ENCODE assay signal across 9 mouse cellular contexts in genomic region chr5:123377120-123377955, GRCm38 (mm10). TPM values are rescaled to one million over a fixed set of nuclear protein-coding genes. Genes with fewer than 3 reads are reported as not detected.
DNase-seq lines count a peak whose midpoint lies in the region; ATAC-seq lines count a peak whose summit lies in the region.
"Had no signal": no experiment of that assay in that cellular context is flagged by ENCODE, and none has a peak within 500 bp of the region (broad histone marks: within the 10 kb centered on the region; RNA-seq: fewer than 3 reads in every experiment).

No protein-coding gene starts in this region.

- H3K36me3 ChIP-seq in heart, embryonic 14.5 days (ENCODE audit: control insufficient read depth, insufficient read depth, low read length), result peaks cover 25% of the 10 kb centered on the region

- H3K4me3 ChIP-seq in heart, embryonic 14.5 days (ENCODE audit: control insufficient read depth in 1 of 2, insufficient read depth in 1 of 2, low read depth in 1 of 2, low read length in 2 of 2), result no peak overlapping the region
- H3K4me3 ChIP-seq: neural tube, embryonic 12.5 days had no signal

- no peaks in the 10 kb centered on the region for H3K27me3 ChIP-seq in heart, embryonic 14.5 days (ENCODE audit: control insufficient read depth, insufficient read depth, low read length)
- H3K27me3 ChIP-seq: neural tube, embryonic 12.5 days had no signal

- H3K27ac ChIP-seq in heart, embryonic 14.5 days (replicated peaks in 1 of 2; ENCODE audit: control insufficient read depth in 1 of 2, insufficient read depth in 1 of 2, low read depth in 2 of 2, low read length in 2 of 2), result peak overlapping the region in 1 of 2 experiments; percentile 67; a peak in 2 of 4 replicates
- H3K27ac ChIP-seq: neural tube, embryonic 12.5 days had no signal

- 50% methylated on average over 15 of the region's 15 CpGs for WGBS in heart, embryonic 14.5 days

- H3K4me1 ChIP-seq in heart, embryonic 14.5 days (ENCODE audit: control insufficient read depth in 2 of 2, insufficient read depth in 2 of 2, low read length in 2 of 2), result peaks cover 24 to 30% of the 10 kb centered on the region in 2 experiments

- DNase-seq in MEL-GATA-1-ER (ENCODE audit: extremely low read depth, low read depth), result peak; percentile 73
- DNase-seq in brain, adult 2 months (ENCODE audit: low read depth, low spot score), result peak; percentile 89
- peak; percentile 78 to 88 for DNase-seq in kidney, postnatal 36 days
- DNase-seq in lung, adult 18-20 months, result peak; percentile 80 to 85
- peak; percentile 75 to 85 for DNase-seq in right cerebral cortex, adult 2 months (ENCODE audit: low spot score in 2 of 2)
- peak; percentile 40 for DNase-seq in yolk sac, embryonic 10.5 days (ENCODE audit: low spot score)

- H3K4me2 ChIP-seq in heart, embryonic 14.5 days (ENCODE audit: low read length), result peak overlapping the region; percentile 18; the same call in 1 of the 2 replicates
- H3K4me2 ChIP-seq: neural tube, embryonic 12.5 days had no signal

- H3K9me3 ChIP-seq in heart, embryonic 14.5 days (ENCODE audit: control insufficient read depth, low read length), result no peaks in the 10 kb centered on the region
- H3K9me3 ChIP-seq: neural tube, embryonic 12.5 days had no signal

- H3K9ac ChIP-seq in heart, embryonic 14.5 days (ENCODE audit: low read length), result no peak overlapping the region
- H3K9ac ChIP-seq: neural tube, embryonic 12.5 days had no signal

- peak; percentile 65; the same call in 1 of the 2 replicates for ATAC-seq in erythroblast, adult 5-6 weeks (replicated peaks; ENCODE audit: low FRiP score, poor library complexity, severe bottlenecking)
- peak; percentile 11; the same call in 1 of the 2 replicates for ATAC-seq in heart, embryonic 14.5 days (ENCODE audit: insufficient number of reproducible peaks, insufficient read depth, low FRiP score, low read depth)

RNA-seq across cellular contexts. Expression of gene Mlxip, which starts 17.3 kb away (rescaled TPM):
- 4.4 and 7.9 TPM in 2 replicates for total RNA-seq in erythroblast, adult 5-6 weeks (2015; ENCODE audit: low replicate concordance)
- 1.5 and 2.5 TPM in 2 replicates for total RNA-seq in erythroblast, adult 5-6 weeks (2017; ENCODE audit: low replicate concordance)
- polyA plus RNA-seq in heart, embryonic 14.5 days (2014; fragmentation: Nextera tagmentation; extraction: Ambion mirVana), result 12.6 and 13.6 TPM in 2 replicates

RNA-seq across cellular contexts. Expression of gene Bcl7a, which starts 33.7 kb away (rescaled TPM):
- total RNA-seq in erythroblast, adult 5-6 weeks (2015; ENCODE audit: low replicate concordance), result 3.8 and 8.3 TPM in 2 replicates
- total RNA-seq in erythroblast, adult 5-6 weeks (2017; ENCODE audit: low replicate concordance), result 3.1 and 3.3 TPM in 2 replicates
- 12.1 and 12.8 TPM in 2 replicates for polyA plus RNA-seq in heart, embryonic 14.5 days (2014; fragmentation: Nextera tagmentation; extraction: Ambion mirVana)
